Mouse (Mus musculus) liver, adult 2 months (tissue): Measurements from ENCODE around the gene Ergic1. TPM values are rescaled to one million over a fixed set of nuclear protein-coding genes. Genes with fewer than 3 reads are reported as not detected.

ENCODE experiments used
- DNase-seq: peaks from one replicate; pipeline ENCODE4 v3.0.0-alpha.2; 2011; ENCODE audit warnings: low read depth, low spot score; ENCODE audit errors: extremely low read depth
- H3K27ac ChIP-seq: fragments of 200-500 bp; replicated peaks from 2 replicates; pipeline ENCODE4 v1.5.1; 2012; ENCODE audit warnings: low read depth, mild to moderate bottlenecking, control low read depth, inconsistent platforms, low read length; ENCODE audit not compliant: insufficient read depth
- H3K27me3 ChIP-seq: fragments of 200-500 bp; 2 replicates; pipeline ENCODE4 v1.6.1; 2012; ENCODE audit warnings: mild to moderate bottlenecking, moderate library complexity, low read length, inconsistent platforms; ENCODE audit not compliant: control insufficient read depth, insufficient read depth
- H3K36me3 ChIP-seq: fragments of 200-500 bp; 2 replicates; pipeline ENCODE4 v1.6.1; 2012; ENCODE audit warnings: low read length, inconsistent platforms; ENCODE audit not compliant: control insufficient read depth, insufficient read depth
- H3K4me1 ChIP-seq: fragments of 200-500 bp; 2 replicates; pipeline ENCODE4 v1.6.1; 2011; ENCODE audit warnings: low read length; ENCODE audit not compliant: control insufficient read depth, insufficient read depth
- H3K4me3 ChIP-seq: fragments of 200-500 bp; 2 replicates; pipeline ENCODE4 v1.5.1; 2011; ENCODE audit warnings: low read depth, mild to moderate bottlenecking, control low read depth, low read length, moderate library complexity; ENCODE audit not compliant: insufficient read depth
- H3K79me2 ChIP-seq: fragments of 200-500 bp; 2 replicates; pipeline ENCODE4 v1.6.1; 2012; ENCODE audit warnings: inconsistent platforms, mild to moderate bottlenecking, low read length, moderate library complexity; ENCODE audit not compliant: control insufficient read depth, insufficient read depth
- H3K9ac ChIP-seq: fragments of 200-500 bp; 2 replicates; pipeline ENCODE4 v1.6.1; 2012; ENCODE audit warnings: low read depth, mild to moderate bottlenecking, control low read depth, inconsistent platforms, low read length
- CTCF ChIP-seq: fragments of 200-500 bp; IDR thresholded peaks from 2 replicates; pipeline ENCODE4 v1.5.1; 2011; ENCODE audit warnings: low read depth, low read length, control low read depth
- POLR2A ChIP-seq: fragments of 200-500 bp; IDR thresholded peaks from 2 replicates; pipeline ENCODE4 v1.6.1; 2011; ENCODE audit warnings: low read length, control low read depth; ENCODE audit not compliant: insufficient read depth; ENCODE audit errors: extremely low read depth
- WGBS: fragments of 180-500 bp; shearing (Covaris S2); methylation state at CpG from one replicate; pipeline ENCODE4 v1.1.7; 2018; 5-methylcytosine and 5-hydroxymethylcytosine counted together
- polyA plus RNA-seq: library from polyadenylated mRNA; depleted of rRNA; stranded (reverse); fragments of >200 nt; gene quantifications from 2 replicates; pipeline ENCODE4 v1.2.3, GENCODE M21; 2012; rRNA removed
- total RNA-seq: library from RNA; depleted of rRNA; stranded (reverse); fragments of >200 nt; gene quantifications from 2 replicates; pipeline ENCODE4 v1.2.3, GENCODE M21; 2014; rRNA removed

Gene Ergic1
- total RNA-seq (30.7 and 34.6 TPM in 2 replicates), polyA plus RNA-seq (93.3 and 106 TPM in 2 replicates)

GRCm38 (mm10) chr17:26561290-26561640 is at the start of gene Ergic1:
Ergic1 (plus strand) TSS chr17:26561489.
- Histone ChIP-seq H3K4me3 (peak within 1 kb of the TSS; percentile 96), H3K79me2 (peaks cover 38% of the 10 kb centered on the region), H3K9ac (peak within 1 kb of the TSS; percentile 94), H3K27ac (peak within 1 kb of the TSS; percentile 64), H3K36me3 (no peaks in the 10 kb centered on the region), H3K4me1 (peaks cover 30% of the 10 kb centered on the region), H3K27me3 (no peaks in the 10 kb centered on the region)
- TF ChIP-seq POLR2A: no peak
- TF ChIP-seq CTCF: no peak
- DNase-seq: peak; percentile 49
- 1% methylated on average over 33 of the region's 36 CpGs for WGBS

DNA sequence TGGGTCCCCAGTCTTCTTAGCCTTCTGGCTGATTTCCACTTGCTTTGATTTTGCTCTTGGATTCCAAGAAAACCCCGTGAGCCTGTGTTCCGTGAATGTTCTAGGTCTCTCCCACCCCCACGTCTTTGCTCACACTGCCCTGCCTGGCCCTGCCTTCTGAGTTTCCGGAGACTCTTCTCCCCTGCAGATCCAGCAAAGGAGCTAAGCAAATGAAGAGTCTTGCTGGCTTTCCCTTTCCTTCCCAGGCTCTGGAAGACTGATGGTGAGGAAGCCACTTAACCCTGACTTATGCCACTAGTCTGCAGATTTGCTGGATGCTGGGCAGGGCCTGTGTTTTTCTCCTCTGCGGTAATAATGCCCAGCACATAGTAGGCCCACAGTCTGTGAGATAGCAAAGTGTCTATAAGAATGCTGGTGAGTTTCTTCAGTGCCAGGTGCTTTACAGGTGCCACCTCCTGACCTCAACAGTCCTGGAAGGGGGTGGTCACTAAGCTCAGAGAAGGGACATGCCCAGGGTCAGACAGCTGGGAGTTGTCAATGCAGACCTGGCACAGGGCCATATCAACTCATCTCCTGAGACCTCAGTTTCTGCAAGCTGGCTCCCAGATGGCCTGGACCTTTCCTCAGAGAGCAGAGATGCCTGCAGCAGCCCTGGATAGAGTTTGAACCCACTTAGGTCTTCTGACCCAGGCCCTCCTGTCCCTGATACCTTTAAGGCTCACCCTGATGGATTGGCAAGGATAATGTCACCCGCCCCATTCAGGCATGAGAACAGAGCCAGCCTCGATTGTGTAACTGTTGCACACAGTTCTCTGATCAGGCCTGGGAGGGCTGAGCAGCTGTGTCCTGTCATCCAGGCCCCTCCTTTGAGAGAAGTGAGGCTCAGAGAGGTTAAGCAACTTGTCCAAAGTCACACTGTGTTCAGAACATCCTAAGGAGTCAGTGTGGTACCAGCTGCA is 49.2 kb upstream of the Ergic1 start:
- Histone ChIP-seq H3K4me1 (peaks cover 21% of the 10 kb centered on the region), H3K27ac (peak overlapping the region; percentile 80), H3K27me3 (no peaks in the 10 kb centered on the region), H3K36me3 (no peaks in the 10 kb centered on the region), H3K4me3 (no peak overlapping the region), H3K79me2 (peaks cover 6% of the 10 kb centered on the region; the same call in 1 of the 2 replicates), H3K9ac (peak overlapping the region; percentile 38; the same call in 1 of the 2 replicates)
- WGBS: 22% methylated on average over 7 of the region's 7 CpGs
- DNase-seq: peak; percentile 94
- TF ChIP-seq CTCF: no peak
- no peak for TF ChIP-seq POLR2A

- Histone ChIP-seq H3K79me2 (peaks cover 2% of the 10 kb centered on the region; the same call in 1 of the 2 replicates), H3K27ac (no peak overlapping the region; the same call in 1 of the 2 replicates), H3K4me3 (no peak overlapping the region), H3K36me3 (no peaks in the 10 kb centered on the region), H3K9ac (no peak overlapping the region), H3K27me3 (no peaks in the 10 kb centered on the region), H3K4me1 (peaks cover 21% of the 10 kb centered on the region)
- whole genome bisulfite sequencing: 64% methylated on average over 7 of the region's 7 CpGs
- TF ChIP-seq CTCF (no peak), POLR2A (no peak)
- no peak for DNase-seq
These were observed 48.3 kb upstream of the Ergic1 start for GRCm38 (mm10) chr17:26512961-26513360.

- H3K4me1 ChIP-seq: peaks cover 21% of the 10 kb centered on the region
- H3K27ac ChIP-seq: 0 out of 2 replicates have a peak overlapping the region, but pooled peaks have one; percentile 5
- peak; percentile 58 for DNase-seq
- 72% methylated on average over 6 of the region's 6 CpGs for WGBS
- H3K36me3 ChIP-seq: no peaks in the 10 kb centered on the region
- TF ChIP-seq CTCF: no peak
- no peaks in the 10 kb centered on the region for H3K27me3 ChIP-seq
- H3K4me3 ChIP-seq: no peak overlapping the region
- H3K79me2 ChIP-seq: no peaks in the 10 kb centered on the region
- no peak overlapping the region for H3K9ac ChIP-seq
These were observed 47.6 kb upstream of the Ergic1 start for GRCm38 (mm10) chr17:26513459-26514290.

GRCm38 (mm10) chr17:26514581-26515030 is 46.7 kb upstream of the Ergic1 start:
- TF ChIP-seq CTCF (no peak), POLR2A (no peak)
- 96% methylated on average over 3 of the region's 3 CpGs for WGBS
- Histone ChIP-seq H3K9ac (no peak overlapping the region), H3K36me3 (no peaks in the 10 kb centered on the region), H3K27ac (no peak overlapping the region), H3K27me3 (no peaks in the 10 kb centered on the region), H3K4me1 (peaks cover 18% of the 10 kb centered on the region), H3K79me2 (no peaks in the 10 kb centered on the region), H3K4me3 (no peak overlapping the region)
- DNase-seq: no peak
